Mouse (Mus musculus) liver, postnatal 0 days (tissue): ENCODE measurements around the gene Rai1.

Experiments used
- CTCF ChIP-seq: sonication (generic); IDR thresholded peaks from 2 replicates; pipeline ENCODE4 v1.5.1; 2016; ENCODE audit warnings: antibody characterized with exemption, low read depth
- EP300 ChIP-seq: IDR thresholded peaks from 2 replicates; pipeline ENCODE4 v1.6.1; 2016; ENCODE audit warnings: antibody characterized with exemption, low read depth, mild to moderate bottlenecking

DNA sequence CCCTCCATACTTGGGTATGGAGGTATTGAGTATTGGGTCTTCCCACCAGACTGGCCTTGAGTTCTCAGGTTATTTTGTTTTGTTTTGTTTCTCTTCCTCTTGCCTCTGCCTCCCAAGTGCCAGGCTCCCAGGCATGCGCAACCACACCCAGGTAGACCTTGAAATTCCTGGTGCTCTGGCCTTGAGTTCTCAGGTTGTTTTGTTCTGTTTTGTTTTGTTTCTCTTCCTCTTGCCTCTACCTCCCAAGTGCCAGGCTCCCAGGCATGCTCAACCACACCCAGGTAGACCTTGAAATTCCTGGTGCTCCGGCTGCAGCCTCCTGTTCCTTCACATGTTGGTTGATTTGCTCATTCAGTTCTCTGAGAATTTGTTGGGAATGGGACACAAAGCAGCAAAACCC is 44.8 kb upstream of the Rai1 start:
- TF ChIP-seq CTCF: no peak
- no peak for TF ChIP-seq EP300
